Mouse (Mus musculus) brain, embryonic 14.5 days (tissue): ENCODE measurements around the gene Fance. TPM values are rescaled to one million over a fixed set of nuclear protein-coding genes. Genes with fewer than 3 reads are reported as not detected.

Source experiments
- DNase-seq: peaks from one replicate; pipeline ENCODE4 v3.0.0-alpha.2; 2011; ENCODE audit warnings: low read depth
- CTCF ChIP-seq: fragments of 200-500 bp; IDR thresholded peaks from 2 replicates; pipeline ENCODE4 v1.5.1; 2012; ENCODE audit warnings: inconsistent platforms, mild to moderate bottlenecking, moderate library complexity, borderline replicate concordance; ENCODE audit not compliant: insufficient read depth, insufficient read length; ENCODE audit errors: extremely low read depth
- POLR2A ChIP-seq: fragments of 200-500 bp; IDR thresholded peaks from 2 replicates; pipeline ENCODE4 v1.6.1; 2012; ENCODE audit warnings: mild to moderate bottlenecking, inconsistent platforms, borderline replicate concordance; ENCODE audit not compliant: poor library complexity, insufficient read depth, insufficient read length, severe bottlenecking; ENCODE audit errors: extremely low read depth
- polyA plus RNA-seq: library from polyadenylated mRNA; depleted of rRNA; stranded (reverse); fragments of >200 nt; gene quantifications from 2 replicates; pipeline ENCODE4 v1.2.3, GENCODE M21; 2012

Fance gene
- polyA plus RNA-seq, 1 experiment, result 19.6 TPM

GRCm38 (mm10) chr17:28279780-28280422, 33.4 kb upstream of the Fance start:
- no peak for DNase-seq
- TF ChIP-seq POLR2A (no peak), CTCF (no peak)

DNA sequence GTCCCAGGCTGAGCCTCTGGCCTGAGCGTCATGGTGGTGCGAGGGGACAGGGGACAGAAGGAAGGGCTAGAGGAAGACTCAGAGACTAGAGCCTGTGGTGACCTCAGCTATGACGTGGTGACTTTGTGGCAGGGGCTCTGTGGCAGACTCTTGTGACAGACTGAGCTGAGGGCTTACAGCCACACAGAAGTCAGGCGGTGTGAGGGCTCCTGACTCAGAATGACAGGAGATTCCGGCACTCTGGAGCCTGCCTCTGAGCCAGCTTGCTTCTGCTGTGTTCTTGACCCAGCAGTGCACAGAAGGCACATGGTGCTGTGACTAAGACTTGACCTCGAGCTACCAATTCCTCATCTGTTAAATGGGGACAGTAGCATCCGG, 32.9 kb upstream of the Fance start:
- DNase-seq, result no peak
- TF ChIP-seq CTCF, result no peak
- no peak for TF ChIP-seq POLR2A

DNA sequence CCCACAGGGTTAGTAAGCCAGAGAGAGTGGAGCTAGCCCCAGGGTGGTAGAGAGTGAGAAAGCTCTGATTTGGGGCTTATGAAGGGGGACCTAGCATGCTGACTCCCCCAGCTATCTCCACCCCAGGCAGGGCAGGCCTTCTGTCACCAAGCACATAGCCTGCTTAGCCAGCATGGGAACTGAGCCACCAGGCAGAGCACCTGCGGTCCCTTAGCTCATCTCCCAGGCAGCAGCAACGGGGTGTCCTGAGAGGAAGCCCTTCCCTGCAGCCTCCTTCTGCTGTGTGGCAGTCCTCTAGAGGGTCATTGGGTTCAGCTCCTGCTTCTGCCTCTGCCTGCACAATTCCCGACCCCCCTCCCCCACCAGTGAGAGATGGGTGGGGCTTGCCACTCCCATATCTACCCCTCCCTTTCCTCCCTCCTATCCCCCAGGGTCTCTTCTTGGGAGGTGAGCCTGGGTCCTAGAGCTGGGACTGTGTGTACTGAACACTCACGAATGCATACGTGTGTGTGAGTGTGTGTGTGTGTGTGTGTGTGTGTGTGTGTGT, 32.4 kb upstream of the Fance start:
- no peak for TF ChIP-seq POLR2A
- no peak for DNase-seq

DNA sequence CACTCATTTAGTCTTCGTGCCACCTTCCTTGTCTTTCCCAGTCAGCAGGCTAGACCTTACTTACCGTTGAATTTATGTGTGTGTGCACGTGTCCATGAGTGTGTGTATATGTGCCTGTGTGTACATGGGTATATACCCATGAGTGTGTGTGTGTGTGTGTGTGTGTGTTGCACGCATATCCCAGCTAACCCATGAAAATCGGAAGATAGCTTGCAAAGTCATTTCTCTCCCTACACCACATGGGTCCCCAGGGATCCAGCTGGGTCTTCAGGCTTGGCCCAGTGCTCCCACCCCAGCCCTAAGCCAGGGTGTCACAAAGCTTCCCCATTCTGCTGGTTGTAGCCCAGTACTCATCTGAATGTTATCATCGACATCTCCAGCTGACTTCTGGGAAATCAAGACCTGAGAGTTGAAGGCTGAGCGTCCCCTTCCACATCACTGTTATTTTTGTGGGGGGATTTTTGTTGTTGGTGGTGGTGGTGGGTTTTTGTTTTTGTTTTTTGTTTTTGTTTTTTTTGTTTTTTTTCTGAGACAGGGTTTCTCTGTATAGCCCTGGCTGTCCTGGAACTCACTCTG, 31.4 kb upstream of the Fance start:
- DNase-seq, result no peak

GRCm38 (mm10) chr17:28283199-28283598, 30.1 kb upstream of the Fance start:
- DNase-seq, result no peak

More for the DNA sequence above, 31.4 kb upstream of the Fance start:
- TF ChIP-seq CTCF (no peak), POLR2A (no peak)

DNA sequence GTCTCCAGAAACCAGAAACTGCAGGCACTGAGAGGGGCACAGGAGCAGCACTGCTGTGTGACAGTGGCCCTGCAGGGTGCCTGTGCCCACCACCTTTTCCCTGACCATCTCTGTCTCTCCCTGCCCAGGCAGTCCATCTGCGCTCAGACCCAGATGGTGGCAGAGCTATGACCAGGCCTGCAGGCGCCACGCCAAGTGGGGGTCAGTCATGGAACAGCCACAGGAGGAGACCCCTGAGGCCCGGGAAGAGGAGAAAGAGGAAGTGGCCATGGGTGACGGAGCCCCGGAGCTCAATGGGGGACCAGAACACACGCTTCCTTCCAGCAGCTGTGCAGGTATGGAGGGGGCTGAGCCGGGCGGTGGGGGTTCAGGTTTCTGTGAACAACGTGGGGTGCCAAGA, 27.2 kb upstream of the Fance start:
- DNase-seq, result no peak
- TF ChIP-seq CTCF (no peak), POLR2A (no peak)

More at GRCm38 (mm10) chr17:28283199-28283598, 30.1 kb upstream of the Fance start:
- TF ChIP-seq CTCF, result no peak
- TF ChIP-seq POLR2A, result no peak

- TF ChIP-seq POLR2A, result no peak
- TF ChIP-seq CTCF, result no peak
These were observed 26.4 kb upstream of the Fance start for GRCm38 (mm10) chr17:28286964-28287363.

DNA sequence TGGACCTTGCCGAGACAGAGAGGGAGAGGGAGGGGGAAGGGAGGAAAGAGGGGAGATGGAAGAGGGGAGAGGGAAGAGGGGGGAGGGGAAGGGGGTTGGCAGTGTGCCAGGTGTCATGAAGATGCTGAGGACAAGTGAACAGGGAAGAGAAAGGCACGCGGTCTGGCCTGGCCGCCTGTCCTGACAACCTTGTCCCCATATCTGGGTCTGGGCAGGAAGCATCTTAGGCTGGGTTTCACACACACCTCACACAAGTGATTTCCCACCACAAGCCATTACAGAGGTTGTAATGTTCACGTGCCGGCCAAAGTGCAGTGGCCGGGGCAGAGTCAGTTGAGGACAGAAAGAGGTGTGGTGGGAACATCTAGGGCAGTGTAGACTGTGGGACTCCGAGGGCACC, 25.7 kb upstream of the Fance start:
- TF ChIP-seq POLR2A (no peak), CTCF (no peak)
- DNase-seq, result peak; percentile 43

More at GRCm38 (mm10) chr17:28286964-28287363, 26.4 kb upstream of the Fance start:
- no peak for DNase-seq

DNA sequence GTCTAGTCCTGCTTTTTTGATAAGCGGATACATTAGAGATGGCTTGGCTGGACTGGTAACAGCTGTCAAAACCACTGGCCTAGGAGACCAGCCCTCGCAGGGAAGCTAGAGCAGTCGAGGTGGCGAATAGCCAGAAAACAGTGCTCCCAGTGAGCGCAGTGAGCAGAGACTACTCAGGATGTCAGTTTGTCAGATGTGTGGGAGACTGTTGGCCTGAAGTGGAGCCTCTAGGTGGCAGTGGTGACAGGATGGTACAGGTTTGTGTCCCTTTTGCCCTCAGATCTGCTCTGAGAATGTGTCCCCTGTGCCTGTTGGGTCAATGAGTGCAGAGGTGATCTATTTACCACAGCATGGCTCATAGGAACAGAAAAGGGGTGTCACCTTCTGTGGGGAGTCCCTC, 25.3 kb upstream of the Fance start:
- DNase-seq, result peak; percentile 36
- TF ChIP-seq CTCF, result peak; percentile 43; the same call in 1 of the 2 replicates
- no peak for TF ChIP-seq POLR2A

DNA sequence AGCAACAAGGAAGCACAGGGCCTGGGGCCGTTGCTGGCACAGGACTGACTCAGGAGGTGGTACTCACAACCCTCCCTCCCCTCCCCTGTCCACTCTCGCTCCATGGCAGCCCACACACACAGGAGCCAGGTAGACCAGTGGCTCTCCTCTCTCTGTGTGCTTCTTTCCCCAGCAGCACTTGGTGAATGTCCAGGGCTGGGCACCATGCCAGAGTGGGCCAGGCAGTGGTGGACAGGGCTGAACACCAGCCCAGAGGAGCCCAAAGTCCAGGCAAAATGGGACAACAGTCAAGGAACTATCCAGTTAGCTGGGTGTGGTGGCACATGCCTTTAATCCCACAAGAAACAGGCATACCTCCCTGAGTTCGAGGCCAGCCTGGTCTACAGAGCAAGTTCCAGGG, 23.1 kb upstream of the Fance start:
- no peak for DNase-seq
- no peak for TF ChIP-seq CTCF
- no peak for TF ChIP-seq POLR2A

DNA sequence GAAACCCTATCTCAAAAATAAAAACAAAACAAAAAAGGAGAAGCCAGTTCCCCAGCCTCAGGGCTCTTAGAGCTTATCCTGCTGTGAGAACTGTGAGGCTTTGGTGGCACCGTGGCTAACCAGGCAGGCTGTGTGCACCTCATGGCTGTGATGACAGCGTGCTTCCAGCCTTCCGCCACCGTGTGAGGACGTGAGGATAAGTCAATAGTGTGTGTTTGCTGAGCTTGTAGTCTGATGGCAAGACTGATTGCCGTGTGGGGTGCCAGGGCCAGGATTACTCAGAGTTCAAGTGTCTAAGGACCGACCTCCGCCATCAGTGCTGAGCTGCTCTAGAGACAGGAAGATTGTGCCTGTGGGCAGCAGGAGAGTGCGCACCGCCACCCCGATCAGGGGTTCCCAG, 22.6 kb upstream of the Fance start:
- no peak for DNase-seq
- TF ChIP-seq POLR2A (no peak), CTCF (no peak)

DNA sequence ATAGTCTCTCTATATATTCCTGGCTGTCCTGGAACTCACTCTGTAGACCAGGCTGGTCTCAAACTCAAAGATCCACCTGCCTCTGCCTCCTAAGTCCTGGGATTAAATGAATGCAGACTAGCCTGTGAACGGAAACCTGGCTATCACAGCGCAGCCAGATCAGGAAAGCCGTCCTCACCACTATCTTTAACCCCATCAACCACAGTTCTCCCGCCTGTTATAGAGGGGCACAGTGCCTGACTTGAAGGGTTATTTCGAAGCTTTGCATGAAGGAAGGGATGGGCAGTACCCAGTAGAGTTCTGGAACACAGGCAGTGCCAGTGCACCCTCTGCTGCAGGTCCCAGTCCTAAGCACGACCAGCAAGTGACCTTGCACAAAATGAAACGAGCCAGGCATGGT, 22.0 kb upstream of the Fance start:
- DNase-seq, result no peak
- no peak for TF ChIP-seq POLR2A
